Mouse (Mus musculus) spleen, postnatal 10 days (tissue): Measurements from ENCODE around the gene Atpif1.

Source experiments
- DNase-seq, 2 experiments: peaks; one replicate each; pipeline ENCODE4 v3.0.0; 2021 to 2022; ENCODE audit warnings: low spot score in 2 of 2

Atpif1 gene

DNA sequence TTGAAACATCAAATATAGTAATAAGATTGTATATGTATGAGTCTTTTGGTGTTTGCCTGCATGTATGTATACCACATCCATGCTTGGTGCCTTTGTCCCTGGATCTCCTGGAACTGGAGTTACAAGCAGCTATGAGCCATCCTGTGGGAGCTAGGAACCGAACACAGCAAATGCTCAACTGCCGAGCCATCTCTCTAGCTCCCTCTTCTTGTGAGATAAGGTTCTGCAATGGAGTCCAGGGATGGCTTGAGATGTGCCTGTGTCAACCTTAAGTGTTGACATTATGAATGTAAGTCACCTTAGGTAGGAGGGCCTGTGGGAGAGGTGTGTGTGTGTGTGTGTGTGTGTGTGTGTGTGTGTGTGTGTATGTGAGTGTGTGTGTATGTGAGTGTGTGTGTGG is 6.8 kb downstream of the Atpif1 start:
- no peak for DNase-seq

- DNase-seq, result no peak
These were observed 8.7 kb downstream of the Atpif1 start for GRCm38 (mm10) chr4:132524808-132525207.

DNA sequence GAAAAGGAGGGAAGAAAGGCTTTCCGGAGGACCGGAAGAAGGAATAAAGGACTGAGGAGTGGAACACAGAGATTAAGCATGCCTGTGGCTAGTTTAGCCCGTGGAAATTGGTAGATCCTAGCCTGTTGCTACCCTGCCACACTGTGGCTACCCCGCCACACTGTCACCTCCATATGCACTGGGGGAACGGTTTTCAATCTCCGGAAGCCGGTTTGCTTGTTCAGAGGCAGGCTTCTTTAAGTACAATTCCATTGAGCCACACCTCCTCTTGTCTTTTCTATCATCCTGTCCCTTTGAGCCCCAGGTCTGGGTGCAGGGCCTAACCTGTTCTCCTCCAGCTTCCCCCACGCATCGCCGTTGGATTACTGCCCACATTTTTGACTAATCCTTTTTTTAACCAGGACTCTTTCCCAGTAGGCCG is 9.1 kb downstream of the Atpif1 start:
- DNase-seq, result no peak

DNA sequence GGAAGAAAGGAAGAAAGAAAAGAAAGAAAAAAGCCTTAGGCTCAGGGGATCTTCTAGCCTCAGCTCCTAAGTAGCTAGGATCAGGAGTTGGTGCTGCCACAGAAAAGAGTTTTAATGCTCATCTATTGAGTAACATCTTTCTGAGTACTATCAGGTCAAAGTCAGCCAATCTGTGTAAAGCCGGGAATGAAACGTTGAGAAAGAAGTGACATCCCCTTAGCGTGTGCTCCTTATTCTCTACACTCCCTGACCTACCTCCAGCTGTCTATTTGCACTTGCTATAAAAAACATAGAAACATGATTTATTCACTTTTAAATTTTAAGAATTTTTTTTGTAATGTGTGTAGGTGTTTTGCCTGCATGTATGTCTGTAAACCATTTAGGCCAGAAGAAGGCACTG is 14.3 kb downstream of the Atpif1 start:
- no peak for DNase-seq

DNA sequence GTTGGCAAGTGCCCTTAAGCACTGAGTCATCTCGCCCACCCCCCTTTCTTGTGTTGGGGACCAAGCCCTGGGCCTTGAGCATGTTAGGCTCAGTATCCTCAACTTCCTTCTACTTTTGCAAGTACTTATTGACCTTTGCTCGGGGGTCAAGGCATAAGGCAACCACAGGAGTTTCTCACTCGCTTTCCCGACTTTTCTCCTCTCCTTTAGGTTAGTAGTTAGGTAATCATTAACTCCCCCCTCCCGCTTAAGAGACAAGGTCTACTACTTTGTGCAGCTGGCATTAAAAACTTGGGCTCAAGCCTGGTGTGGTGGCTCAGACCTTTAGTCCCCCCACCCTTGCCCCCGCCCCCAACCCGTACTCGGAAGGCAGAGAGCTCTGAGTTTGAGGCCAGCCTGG is 15.4 kb downstream of the Atpif1 start:
- DNase-seq, result no peak

- DNase-seq, result peak; percentile 73 to 91
These were observed 17.9 kb downstream of the Atpif1 start for GRCm38 (mm10) chr4:132515369-132516155.

- peak; percentile 87 to 92 for DNase-seq
These were observed 18.8 kb downstream of the Atpif1 start for GRCm38 (mm10) chr4:132514555-132515135.

DNA sequence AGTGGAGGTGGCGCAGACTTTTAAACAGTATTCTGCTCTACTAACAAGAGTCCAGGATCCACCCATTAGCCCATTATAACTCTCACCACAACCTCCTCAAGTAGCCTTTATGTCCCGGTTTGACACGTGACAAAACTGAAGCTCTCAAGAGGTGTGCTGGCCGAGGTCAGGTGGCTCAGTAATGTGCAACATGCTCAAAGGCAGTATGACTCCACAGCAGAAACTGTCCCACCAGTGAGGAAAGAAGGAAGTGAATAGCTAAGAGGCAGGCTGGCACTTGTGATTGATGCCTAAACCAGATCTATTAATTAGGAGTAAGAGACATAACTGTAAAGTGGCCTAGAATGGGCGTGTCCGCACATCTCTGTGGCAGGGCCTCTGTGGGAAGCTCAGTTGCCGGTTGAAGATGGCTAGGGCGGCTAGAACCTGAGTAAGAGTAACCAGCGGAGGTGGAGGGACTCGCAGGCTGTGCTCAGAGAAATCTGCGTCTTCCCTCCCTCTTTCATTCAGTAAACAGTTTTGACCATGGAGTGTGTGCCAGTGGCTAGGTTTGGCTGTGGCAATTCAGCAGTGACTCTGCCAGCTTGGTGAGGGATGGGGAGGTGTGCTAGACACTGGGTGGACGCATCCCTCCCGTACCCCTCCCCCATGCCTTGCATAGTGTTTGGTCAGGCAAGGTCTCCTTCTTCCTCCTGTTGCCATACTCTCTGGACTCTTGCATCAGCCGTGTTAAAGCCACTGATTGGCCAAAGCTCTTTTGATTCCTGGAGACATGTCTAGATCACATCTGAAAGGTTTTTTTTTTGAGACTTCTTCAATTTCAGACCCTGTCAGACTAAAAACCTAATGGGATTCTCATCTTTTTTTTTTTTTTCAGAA is 19.8 kb downstream of the Atpif1 start:
- peak in 1 of 2 experiments; percentile 52 for DNase-seq

DNA sequence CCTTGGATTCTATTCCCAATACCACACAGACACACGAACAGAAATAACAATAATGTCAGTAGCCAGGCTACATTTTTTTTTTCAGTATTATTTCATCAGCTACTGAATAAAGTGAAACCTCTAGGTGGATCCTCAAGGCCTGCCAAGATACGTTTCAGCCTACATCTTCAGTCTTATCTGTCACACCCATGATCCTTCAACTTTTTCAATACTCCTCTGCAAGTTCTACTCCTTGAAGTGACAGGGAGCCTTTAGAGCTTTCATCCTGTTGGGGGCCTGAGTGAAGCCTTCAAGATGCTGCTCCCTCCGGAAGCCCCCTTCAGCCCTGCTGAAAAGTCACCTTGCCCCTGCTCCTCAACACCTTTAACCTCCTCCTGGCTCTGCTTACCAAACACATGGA is 21.4 kb downstream of the Atpif1 start:
- peak in 1 of 2 experiments; percentile 23 for DNase-seq

GRCm38 (mm10) chr4:132510352-132510798 is 23.1 kb downstream of the Atpif1 start, which contains the start of gene Sesn2:
Gene Sesn2, minus strand, starts transcription at chr4:132510501.
- peak; percentile 95 to 98 for DNase-seq

DNA sequence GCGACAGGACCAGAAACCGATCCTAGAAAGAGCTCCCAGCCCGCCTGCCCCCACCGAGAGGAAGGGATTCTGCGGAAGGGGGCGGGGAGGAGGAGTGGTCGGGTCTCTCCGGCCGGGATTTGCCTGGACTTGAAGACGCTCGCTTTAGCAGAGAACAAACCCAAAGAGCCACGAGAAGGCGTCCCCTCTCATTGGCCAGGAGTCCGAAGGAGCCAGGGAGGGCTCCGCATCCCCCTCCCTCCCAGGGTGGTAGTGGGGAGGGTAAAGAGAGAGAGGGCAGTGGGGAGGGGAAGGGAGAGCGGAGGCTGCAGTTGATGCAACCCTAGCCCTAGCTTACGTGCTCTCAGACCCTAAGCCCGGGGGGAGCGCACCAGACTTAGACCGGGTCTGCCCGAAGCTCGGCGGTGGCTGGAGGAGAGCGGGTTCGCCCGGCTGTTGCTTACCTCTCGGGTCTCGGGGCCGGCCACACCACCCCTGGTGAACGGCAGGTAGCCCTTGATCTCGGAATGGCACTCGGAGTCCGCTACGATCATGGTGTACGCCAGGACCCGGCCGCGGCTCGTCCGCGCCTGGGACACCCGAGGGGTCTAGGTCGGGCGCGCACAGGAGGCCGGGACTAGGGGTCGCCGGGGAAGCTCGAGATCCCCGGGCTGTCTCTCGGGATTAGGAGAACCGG is 23.7 kb downstream of the Atpif1 start:
- peak; percentile 61 to 70 for DNase-seq

GRCm38 (mm10) chr4:132507210-132507609 is 26.2 kb downstream of the Atpif1 start:
- DNase-seq, result no peak

DNA sequence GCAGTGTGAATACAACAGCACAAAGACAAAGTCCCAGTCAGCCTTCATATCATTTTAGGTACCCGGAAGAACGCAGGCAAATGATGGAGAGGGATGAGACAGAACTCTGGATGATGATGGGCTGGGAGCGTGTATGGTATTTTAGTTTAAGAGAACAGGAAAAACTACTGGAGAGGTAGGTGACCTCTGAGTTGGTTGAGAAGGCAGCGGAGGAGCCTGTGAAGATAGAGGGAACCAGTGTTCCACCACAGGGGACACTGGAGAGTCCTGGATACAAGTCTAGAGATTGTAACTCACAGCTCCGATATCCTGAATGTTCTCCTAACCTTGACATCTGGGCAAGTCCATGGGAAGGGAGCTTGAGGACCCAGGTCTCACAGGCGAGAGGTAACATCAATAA is 27.2 kb downstream of the Atpif1 start:
- DNase-seq, result no peak

DNA sequence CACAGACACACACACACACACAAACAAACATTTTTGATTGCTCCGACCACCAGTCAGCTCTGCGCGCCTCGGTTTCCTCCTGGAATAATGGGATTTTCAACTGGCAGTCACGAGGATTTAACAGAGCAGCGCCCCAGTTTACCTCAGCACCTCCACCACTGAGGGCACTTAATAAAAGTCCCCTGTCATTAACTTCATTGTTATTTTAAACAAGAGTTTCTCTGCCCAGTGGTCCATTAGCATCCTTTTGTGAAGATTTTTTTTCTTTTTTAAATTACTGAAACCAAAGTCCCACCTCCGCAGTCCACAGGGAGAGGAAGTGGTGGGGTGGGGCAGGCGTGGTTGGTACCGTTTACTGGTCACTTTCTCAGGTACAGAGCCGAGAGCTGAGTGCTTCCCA is 27.7 kb downstream of the Atpif1 start:
- no peak for DNase-seq

- DNase-seq, result peak in 1 of 2 experiments; percentile 40
These were observed 28.3 kb downstream of the Atpif1 start for GRCm38 (mm10) chr4:132505034-132505738.

DNA sequence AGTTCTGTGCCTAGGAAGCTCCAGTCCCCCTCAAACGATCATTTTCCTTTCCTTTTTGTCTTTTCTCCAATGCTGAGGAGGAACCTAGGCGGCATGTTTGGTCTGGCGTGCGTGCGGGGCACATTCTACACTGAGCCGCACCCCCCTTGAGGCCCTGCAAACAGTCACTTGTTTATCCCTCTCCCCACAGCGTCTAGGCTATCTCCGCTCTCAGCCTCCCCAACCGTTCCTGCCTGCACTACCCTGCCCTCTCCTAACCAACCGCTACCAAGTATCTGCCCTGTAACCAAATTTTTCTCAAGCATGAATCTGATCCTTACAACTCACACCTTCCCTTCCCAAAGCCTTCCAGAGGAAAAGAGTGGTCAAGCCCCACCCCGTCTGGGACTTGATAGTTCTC is 30.1 kb downstream of the Atpif1 start:
- peak in 1 of 2 experiments; percentile 30 for DNase-seq

- no peak for DNase-seq
These were observed 31.8 kb downstream of the Atpif1 start for GRCm38 (mm10) chr4:132501639-132502038.

DNA sequence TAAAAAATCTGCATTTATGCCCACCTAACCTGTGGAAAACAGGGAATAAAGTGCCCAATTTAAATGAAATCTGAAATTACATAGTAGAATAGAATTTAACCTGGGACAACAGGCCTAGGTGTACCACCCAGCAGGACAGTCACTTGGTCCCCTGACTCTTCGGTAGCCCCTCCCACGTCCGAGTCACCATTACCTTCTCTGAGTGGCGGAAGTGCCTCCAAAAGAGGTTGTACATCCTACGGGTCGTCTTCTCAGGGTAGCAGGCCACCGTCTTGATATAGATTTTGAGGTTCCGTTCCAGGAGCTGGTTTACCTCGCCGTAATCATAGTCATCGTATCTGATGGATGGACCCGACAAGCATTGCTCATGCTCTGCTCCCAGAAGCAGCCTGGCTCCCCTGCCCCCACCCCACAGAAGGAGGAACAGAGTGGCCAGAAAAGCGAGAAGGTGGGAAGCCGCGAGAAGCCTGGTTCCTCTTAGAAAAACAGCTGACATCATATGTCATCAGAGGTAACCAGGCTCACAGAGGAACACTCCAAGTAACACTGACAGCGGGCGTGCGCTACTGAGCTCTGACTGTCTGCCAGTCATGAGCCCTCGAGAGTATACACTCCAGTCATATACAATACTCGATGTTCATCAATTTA is 39.1 kb downstream of the Atpif1 start:
- peak in 1 of 2 experiments; percentile 43 for DNase-seq

GRCm38 (mm10) chr4:132492178-132493060 is 41.0 kb downstream of the Atpif1 start:
- DNase-seq, result no peak
